Mouse (Mus musculus) ES-E14 (cell line): ENCODE measurements around the gene Arhgap20.

Source experiments
- CHD2 ChIP-seq: IDR thresholded peaks from 2 replicates; pipeline ENCODE4 v1.6.1; 2014; ENCODE audit warnings: mild to moderate bottlenecking, low read depth, low read length, inconsistent platforms
- HCFC1 ChIP-seq: IDR thresholded peaks from 2 replicates; pipeline ENCODE4 v1.6.1; 2012; ENCODE audit warnings: low read length, inconsistent platforms, borderline replicate concordance; ENCODE audit not compliant: insufficient read depth
- MAFK ChIP-seq: IDR thresholded peaks from 2 replicates; pipeline ENCODE4 v1.6.1; 2014; ENCODE audit warnings: mild to moderate bottlenecking, low read depth, low read length, inconsistent platforms; ENCODE audit not compliant: insufficient read depth
- ZC3H11A ChIP-seq: IDR thresholded peaks from 2 replicates; pipeline ENCODE4 v1.6.1; 2012; ENCODE audit warnings: low read depth, mild to moderate bottlenecking, inconsistent platforms, low read length, borderline replicate concordance
- ZNF384 ChIP-seq: IDR thresholded peaks from 2 replicates; pipeline ENCODE4 v1.6.1; 2012; ENCODE audit warnings: low read depth, low read length, inconsistent platforms

- TF ChIP-seq HCFC1 = no peak
- no peak for TF ChIP-seq ZC3H11A
- no peak for TF ChIP-seq MAFK
- no peak for TF ChIP-seq CHD2
- no peak for TF ChIP-seq ZNF384
Observed at GRCm38 (mm10) chr9:51875531-51875930, 110.4 kb downstream of the Arhgap20 start.
